Mouse (Mus musculus): ENCODE measurements around the gene Slc4a8.
"Not testable (repeated sequence)": the region's sequence is repeated elsewhere in the genome, so short reads cannot be mapped to it uniquely, and the experiment has no call there.

Gene Slc4a8

GRCm38 (mm10) chr15:100743238-100743637 is 18.3 kb upstream of the Slc4a8 start:
- no peak for DNase-seq (ENCODE audit: low spot score)

GRCm38 (mm10) chr15:100746478-100747120 is 14.9 kb upstream of the Slc4a8 start:
- no peak for DNase-seq (ENCODE audit: low spot score)

GRCm38 (mm10) chr15:100747121-100747963 is 14.2 kb upstream of the Slc4a8 start:
- no peak for DNase-seq (ENCODE audit: low spot score)

- no peak for DNase-seq (ENCODE audit: low spot score)
Observed at GRCm38 (mm10) chr15:100748584-100748983, 13.0 kb upstream of the Slc4a8 start.

- DNase-seq (ENCODE audit: low spot score), result no peak
Observed at GRCm38 (mm10) chr15:100749751-100750538, 11.6 kb upstream of the Slc4a8 start.

- DNase-seq (ENCODE audit: low spot score), result no peak
Observed at GRCm38 (mm10) chr15:100752439-100752838, 9.1 kb upstream of the Slc4a8 start.

GRCm38 (mm10) chr15:100753045-100753444 is 8.5 kb upstream of the Slc4a8 start:
- no peak for DNase-seq (ENCODE audit: low spot score)

- DNase-seq (ENCODE audit: low spot score), result no peak
Observed at GRCm38 (mm10) chr15:100754041-100754440, 7.5 kb upstream of the Slc4a8 start.

GRCm38 (mm10) chr15:100754805-100755497 is 6.6 kb upstream of the Slc4a8 start:
- no peak for DNase-seq (ENCODE audit: low spot score)

- no peak for DNase-seq (ENCODE audit: low spot score)
Observed at GRCm38 (mm10) chr15:100755498-100755859, 6.1 kb upstream of the Slc4a8 start.

- no peak for DNase-seq (ENCODE audit: low spot score)
Observed at GRCm38 (mm10) chr15:100755881-100756624, 5.5 kb upstream of the Slc4a8 start.

- DNase-seq (ENCODE audit: low spot score), result no peak
Observed at GRCm38 (mm10) chr15:100757527-100757978, 4.0 kb upstream of the Slc4a8 start.

GRCm38 (mm10) chr15:100759286-100759685 is 2.3 kb upstream of the Slc4a8 start:
- no peak for DNase-seq (ENCODE audit: low spot score)

GRCm38 (mm10) chr15:100761036-100761418 is 520 bp upstream of the Slc4a8 start:
- no peak for DNase-seq (ENCODE audit: low spot score)

GRCm38 (mm10) chr15:100762649-100763048 is 1.1 kb downstream of the Slc4a8 start:
- DNase-seq (ENCODE audit: low spot score), result no peak

GRCm38 (mm10) chr15:100764163-100764951 is 2.8 kb downstream of the Slc4a8 start:
- no peak for DNase-seq (ENCODE audit: low spot score)

- no peak for DNase-seq (ENCODE audit: low spot score)
Observed at GRCm38 (mm10) chr15:100766826-100767225, 5.3 kb downstream of the Slc4a8 start.

GRCm38 (mm10) chr15:100767851-100768250 is 6.3 kb downstream of the Slc4a8 start:
- DNase-seq (ENCODE audit: low spot score), result no peak

GRCm38 (mm10) chr15:100769023-100769422 is 7.5 kb downstream of the Slc4a8 start:
- DNase-seq (ENCODE audit: low spot score), result not testable (repeated sequence)

- DNase-seq (ENCODE audit: low spot score), result no peak
Observed at GRCm38 (mm10) chr15:100770338-100770737, 8.8 kb downstream of the Slc4a8 start.
